Mouse (Mus musculus): Measurements from ENCODE around the gene Ccdc91. TPM values are rescaled to one million over a fixed set of nuclear protein-coding genes. Genes with fewer than 3 reads are reported as not detected.

Ccdc91 gene
- polyA plus RNA-seq, 1 experiment: 0.27 TPM

- H3K4me3 ChIP-seq (replicated peaks): no peak overlapping the region
- no peaks in the 10 kb centered on the region for H3K36me3 ChIP-seq (ENCODE audit: control insufficient read depth)
- no peaks in the 10 kb centered on the region for H3K27me3 ChIP-seq (ENCODE audit: control insufficient read depth)
- no peaks in the 10 kb centered on the region for H3K9me3 ChIP-seq (ENCODE audit: control insufficient read depth, low read length)
- TF ChIP-seq TAL1 (IDR thresholded peaks at IDR 0.05; ENCODE audit: low read length) (no peak), GATA1 (IDR thresholded peaks at IDR 0.05; ENCODE audit: low read length) (no peak)
- no peaks in the 10 kb centered on the region for H3K4me1 ChIP-seq (ENCODE audit: control insufficient read depth)
Observed at GRCm38 (mm10) chr6:147555591-147555990, 80.0 kb downstream of the Ccdc91 start.

DNA sequence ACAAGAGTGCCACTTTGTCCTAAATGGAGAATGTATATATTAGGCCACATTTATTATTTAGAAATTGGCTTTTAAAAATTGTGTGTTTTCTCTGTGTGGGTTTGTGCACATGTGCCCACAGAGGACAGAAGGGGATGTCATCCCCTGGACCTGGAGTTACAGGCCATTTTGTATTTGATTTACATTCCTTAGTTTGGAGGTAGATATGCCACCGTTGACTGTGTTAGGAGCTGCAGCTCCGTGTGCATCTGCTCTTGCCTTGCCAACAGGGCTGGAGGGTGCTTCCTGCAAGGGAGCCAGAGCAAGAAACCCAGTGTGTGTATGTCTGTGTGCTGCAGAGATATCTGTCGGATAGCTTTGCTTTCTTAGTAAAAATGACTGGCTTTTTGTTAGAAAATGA lies 83.7 kb downstream of the Ccdc91 start:
- H3K4me1 ChIP-seq (ENCODE audit: control insufficient read depth): no peaks in the 10 kb centered on the region
- no peaks in the 10 kb centered on the region for H3K36me3 ChIP-seq (ENCODE audit: control insufficient read depth)
- H3K9me3 ChIP-seq (ENCODE audit: control insufficient read depth, low read length): no peaks in the 10 kb centered on the region
- H3K27me3 ChIP-seq (ENCODE audit: control insufficient read depth): no peaks in the 10 kb centered on the region
- no peak for TF ChIP-seq GATA1 (IDR thresholded peaks at IDR 0.05; ENCODE audit: low read length)
- no peak for TF ChIP-seq TAL1 (IDR thresholded peaks at IDR 0.05; ENCODE audit: low read length)
- H3K4me3 ChIP-seq (replicated peaks): no peak overlapping the region

DNA sequence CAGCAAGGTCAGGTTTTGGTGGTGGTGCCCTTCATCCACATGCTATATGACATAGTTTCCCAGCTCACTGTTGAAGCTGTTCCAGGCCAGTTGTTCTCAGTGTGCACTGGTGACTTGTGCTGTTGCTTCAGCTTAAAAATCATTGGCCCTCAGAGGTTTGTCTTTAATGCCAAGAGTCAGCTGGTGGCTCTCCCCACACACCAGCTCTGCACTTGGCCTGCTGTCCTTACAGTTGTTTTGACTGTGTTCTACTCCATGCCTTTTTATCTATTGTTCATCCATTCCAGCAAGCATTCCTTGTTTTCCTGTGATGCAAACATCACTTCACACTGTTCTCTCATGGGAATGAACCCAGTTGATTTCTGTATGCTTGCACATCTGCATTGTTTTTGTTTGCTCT lies 84.8 kb downstream of the Ccdc91 start:
- H3K36me3 ChIP-seq (ENCODE audit: control insufficient read depth): no peaks in the 10 kb centered on the region
- H3K9me3 ChIP-seq (ENCODE audit: control insufficient read depth, low read length): no peaks in the 10 kb centered on the region
- TF ChIP-seq TAL1 (IDR thresholded peaks at IDR 0.05; ENCODE audit: low read length): no peak
- no peak for TF ChIP-seq GATA1 (IDR thresholded peaks at IDR 0.05; ENCODE audit: low read length)
- H3K27me3 ChIP-seq (ENCODE audit: control insufficient read depth): no peaks in the 10 kb centered on the region
- no peaks in the 10 kb centered on the region for H3K4me1 ChIP-seq (ENCODE audit: control insufficient read depth)
- H3K4me3 ChIP-seq (replicated peaks): no peak overlapping the region

GRCm38 (mm10) chr6:147569246-147569645 lies 93.6 kb downstream of the Ccdc91 start:
- TF ChIP-seq TAL1 (IDR thresholded peaks at IDR 0.05; ENCODE audit: low read length) (no peak), GATA1 (IDR thresholded peaks at IDR 0.05; ENCODE audit: low read length) (no peak)
- H3K9me3 ChIP-seq (ENCODE audit: control insufficient read depth, low read length): no peaks in the 10 kb centered on the region
- no peaks in the 10 kb centered on the region for H3K27me3 ChIP-seq (ENCODE audit: control insufficient read depth)
- H3K4me1 ChIP-seq (ENCODE audit: control insufficient read depth): no peaks in the 10 kb centered on the region
- H3K4me3 ChIP-seq (replicated peaks): no peak overlapping the region
- no peaks in the 10 kb centered on the region for H3K36me3 ChIP-seq (ENCODE audit: control insufficient read depth)

DNA sequence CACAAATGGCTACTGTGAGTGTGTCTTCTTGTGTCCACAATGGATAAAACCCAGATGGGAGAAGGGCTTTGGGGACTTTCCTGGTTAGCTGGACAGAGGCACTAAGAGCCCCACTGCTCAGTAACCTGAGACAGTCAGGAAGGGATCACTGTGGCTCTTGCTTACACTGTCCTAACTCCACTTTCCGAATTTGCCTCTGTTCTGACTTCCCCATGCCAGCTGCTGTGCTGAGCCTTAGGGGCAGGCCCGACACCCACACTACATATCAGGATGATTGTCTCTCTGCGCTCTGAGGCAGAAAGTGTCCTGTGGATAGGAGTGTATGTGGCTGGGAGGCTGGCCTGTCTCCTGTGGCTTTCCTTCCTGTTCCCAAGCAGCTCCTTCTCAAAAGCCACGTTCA lies 97.5 kb downstream of the Ccdc91 start:
- Histone ChIP-seq H3K9me3 (ENCODE audit: control insufficient read depth, low read length) (no peaks in the 10 kb centered on the region), H3K36me3 (ENCODE audit: control insufficient read depth) (no peaks in the 10 kb centered on the region), H3K4me1 (ENCODE audit: control insufficient read depth) (no peaks in the 10 kb centered on the region), H3K27me3 (ENCODE audit: control insufficient read depth) (no peaks in the 10 kb centered on the region), H3K4me3 (replicated peaks) (no peak overlapping the region)
- TF ChIP-seq GATA1 (IDR thresholded peaks at IDR 0.05; ENCODE audit: low read length) (no peak), TAL1 (IDR thresholded peaks at IDR 0.05; ENCODE audit: low read length) (no peak)

- Histone ChIP-seq H3K4me3 (replicated peaks) (no peak overlapping the region), H3K27me3 (ENCODE audit: control insufficient read depth) (no peaks in the 10 kb centered on the region), H3K36me3 (ENCODE audit: control insufficient read depth) (no peaks in the 10 kb centered on the region), H3K9me3 (ENCODE audit: control insufficient read depth, low read length) (no peaks in the 10 kb centered on the region), H3K4me1 (ENCODE audit: control insufficient read depth) (no peaks in the 10 kb centered on the region)
- TF ChIP-seq TAL1 (IDR thresholded peaks at IDR 0.05; ENCODE audit: low read length) (no peak), GATA1 (IDR thresholded peaks at IDR 0.05; ENCODE audit: low read length) (no peak)
Observed at GRCm38 (mm10) chr6:147574454-147575182, 99.0 kb downstream of the Ccdc91 start.

- Histone ChIP-seq H3K4me1 (ENCODE audit: control insufficient read depth) (no peaks in the 10 kb centered on the region), H3K4me3 (replicated peaks) (no peak overlapping the region), H3K9me3 (ENCODE audit: control insufficient read depth, low read length) (no peaks in the 10 kb centered on the region), H3K27me3 (ENCODE audit: control insufficient read depth) (no peaks in the 10 kb centered on the region), H3K36me3 (ENCODE audit: control insufficient read depth) (no peaks in the 10 kb centered on the region)
- TF ChIP-seq GATA1 (IDR thresholded peaks at IDR 0.05; ENCODE audit: low read length) (no peak), TAL1 (IDR thresholded peaks at IDR 0.05; ENCODE audit: low read length) (no peak)
Observed at GRCm38 (mm10) chr6:147575183-147575784, 99.7 kb downstream of the Ccdc91 start.

DNA sequence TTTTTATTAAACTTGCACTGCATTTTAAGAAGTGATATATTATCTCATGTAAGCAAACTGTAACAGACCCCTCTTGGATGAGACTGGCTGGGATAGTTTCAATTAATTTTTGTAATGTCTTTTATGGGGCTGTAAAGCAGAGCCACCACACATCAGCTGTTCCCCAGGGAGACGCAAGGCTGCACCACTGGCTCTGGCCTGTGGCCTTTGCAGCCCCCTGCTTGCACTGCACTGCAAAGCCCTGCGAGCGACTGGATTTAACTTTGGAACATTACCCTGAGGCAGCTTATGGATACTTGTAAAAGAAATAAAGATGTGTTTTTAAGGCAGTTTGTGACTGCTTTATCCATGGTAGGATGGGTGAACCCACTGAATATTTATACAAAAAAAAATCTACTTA lies 112.0 kb downstream of the Ccdc91 start:
- H3K36me3 ChIP-seq (ENCODE audit: control insufficient read depth): no peaks in the 10 kb centered on the region
- no peaks in the 10 kb centered on the region for H3K9me3 ChIP-seq (ENCODE audit: control insufficient read depth, low read length)

GRCm38 (mm10) chr6:147606666-147607065 lies 131.0 kb downstream of the Ccdc91 start:
- H3K36me3 ChIP-seq (ENCODE audit: control insufficient read depth): no peaks in the 10 kb centered on the region
- no peaks in the 10 kb centered on the region for H3K27me3 ChIP-seq (ENCODE audit: control insufficient read depth)
- no peaks in the 10 kb centered on the region for H3K9me3 ChIP-seq (ENCODE audit: control insufficient read depth, low read length)
- H3K4me1 ChIP-seq (ENCODE audit: control insufficient read depth): no peaks in the 10 kb centered on the region
- H3K4me3 ChIP-seq (replicated peaks): no peak overlapping the region
- TF ChIP-seq GATA1 (IDR thresholded peaks at IDR 0.05; ENCODE audit: low read length) (no peak), TAL1 (IDR thresholded peaks at IDR 0.05; ENCODE audit: low read length) (no peak)

More for the DNA sequence above, 112.0 kb downstream of the Ccdc91 start:
- no peak for TF ChIP-seq TAL1 (IDR thresholded peaks at IDR 0.05; ENCODE audit: low read length)
- no peak for TF ChIP-seq GATA1 (IDR thresholded peaks at IDR 0.05; ENCODE audit: low read length)
- no peak overlapping the region for H3K4me3 ChIP-seq (replicated peaks)
- H3K27me3 ChIP-seq (ENCODE audit: control insufficient read depth): no peaks in the 10 kb centered on the region
- no peaks in the 10 kb centered on the region for H3K4me1 ChIP-seq (ENCODE audit: control insufficient read depth)

All from erythroblast, embryonic 14.5 days (primary cell).